Mouse (Mus musculus) left cerebral cortex, postnatal 4 days (tissue): Measurements from ENCODE around the gene Cep104. TPM values are rescaled to one million over a fixed set of nuclear protein-coding genes. Genes with fewer than 3 reads are reported as not detected.

Experiments used
- DNase-seq: peaks from one replicate; pipeline ENCODE4 v3.0.0-alpha.2; 2022
- intact Hi-C: fragments of 180-260 bp; cut with DNase I; formaldehyde crosslinking; loops from one replicate; pipeline ENCODE4 v1.15.1; 2025
- total RNA-seq, 2 experiments: library from RNA; stranded (reverse); gene quantifications; 2 replicates each; pipeline ENCODE4 v1.2.3; 2021

Gene Cep104
- total RNA-seq, result 10 to 100 TPM; 22.5 to 23.1 TPM

DNA sequence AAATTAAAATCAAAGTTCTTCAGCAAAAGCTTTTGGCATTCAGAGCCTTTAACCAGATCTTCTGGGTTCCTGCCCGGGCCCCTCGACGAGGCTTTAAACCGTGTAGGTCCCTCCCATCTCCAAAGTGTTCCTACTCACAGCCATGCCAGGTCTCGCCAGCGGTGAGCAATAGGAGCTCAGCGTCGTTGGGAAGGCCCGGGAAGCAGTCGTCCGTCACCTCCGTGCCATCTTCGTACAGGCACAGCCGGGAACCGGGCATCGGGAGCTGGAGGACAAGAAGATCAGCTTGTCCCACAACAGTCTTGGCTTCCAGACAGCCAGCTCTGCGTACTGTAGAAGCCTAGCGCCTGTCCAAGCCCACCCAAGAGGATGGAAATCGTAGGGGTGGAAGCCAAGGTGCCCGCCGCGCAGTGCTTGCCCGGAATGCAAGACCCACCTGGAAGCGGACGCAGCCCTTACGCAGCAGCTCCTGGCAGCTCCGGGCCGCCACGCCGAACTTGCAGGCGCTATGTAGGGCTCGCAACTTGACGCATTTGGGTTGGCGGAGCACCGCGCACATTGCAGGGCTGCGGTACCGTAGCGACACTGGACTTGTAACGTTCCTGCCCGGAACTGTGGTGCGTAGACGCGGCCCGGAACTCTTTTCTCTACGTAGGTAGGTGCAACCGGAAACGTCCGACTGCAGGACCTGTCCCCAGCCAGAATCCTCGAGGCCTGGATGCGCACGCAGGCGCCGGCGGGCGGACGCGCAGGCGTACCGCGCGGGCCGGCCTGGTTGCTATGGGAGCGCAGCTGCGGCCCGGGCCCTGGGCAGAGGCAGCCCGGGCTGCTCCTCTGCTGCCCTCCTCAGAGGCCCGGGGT is at the start of gene Cep104, which contains the start of gene Dffb:
Gene Cep104, plus strand, starts transcription at position 764 of the 861 bp plus-strand sequence.
Gene Dffb, minus strand, starts transcription at position 696 of the 861 bp plus-strand sequence.
- intact Hi-C loops, result no loop called here
- peak; percentile 96 for DNase-seq

DNA sequence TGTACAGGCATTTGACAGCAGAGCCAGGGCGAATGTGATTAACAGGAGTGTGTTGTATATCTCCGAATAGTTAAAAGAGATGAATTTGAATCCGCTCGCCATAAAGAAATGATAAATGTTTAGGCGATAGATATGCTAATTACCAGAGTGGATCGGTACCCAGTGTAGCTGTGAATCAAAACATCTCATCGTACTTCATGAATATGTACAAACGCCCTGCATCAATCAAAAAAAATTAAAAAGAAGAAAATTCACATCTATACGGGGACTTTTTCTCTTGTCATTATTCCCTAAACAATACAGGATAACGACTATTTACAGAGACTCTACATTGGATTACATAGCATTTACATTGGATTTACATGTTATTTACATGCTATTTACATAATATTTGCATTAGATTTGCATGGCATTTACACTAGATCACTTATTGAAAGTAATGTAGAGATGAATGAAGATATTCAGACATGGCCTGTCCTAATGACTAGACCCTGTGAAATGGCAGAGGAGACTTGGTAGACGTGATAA is 46.2 kb upstream of the Cep104 start:
- no peak for DNase-seq
- intact Hi-C loops, result no loop called here

DNA sequence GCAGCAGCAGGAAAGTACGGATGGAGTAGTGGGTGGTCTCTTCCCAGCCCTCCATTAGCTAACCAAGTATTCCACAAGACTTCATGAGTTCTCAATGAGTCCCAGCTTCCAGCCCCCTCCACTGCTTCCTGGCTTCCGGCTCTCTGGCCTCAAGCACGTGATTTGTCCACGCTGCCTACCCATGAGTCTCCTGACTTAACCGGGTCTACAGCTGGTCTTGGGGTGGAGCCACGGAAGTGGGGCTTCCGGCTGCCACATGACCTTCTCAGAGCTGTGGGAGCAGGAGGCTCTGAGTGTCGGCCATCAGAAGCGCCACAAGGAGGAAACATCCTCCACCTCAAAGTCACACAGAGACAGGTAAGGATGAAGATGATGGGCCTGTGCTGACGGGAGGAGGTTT is 45.6 kb upstream of the Cep104 start:
- no peak for DNase-seq
- intact Hi-C loops, result no loop called here

DNA sequence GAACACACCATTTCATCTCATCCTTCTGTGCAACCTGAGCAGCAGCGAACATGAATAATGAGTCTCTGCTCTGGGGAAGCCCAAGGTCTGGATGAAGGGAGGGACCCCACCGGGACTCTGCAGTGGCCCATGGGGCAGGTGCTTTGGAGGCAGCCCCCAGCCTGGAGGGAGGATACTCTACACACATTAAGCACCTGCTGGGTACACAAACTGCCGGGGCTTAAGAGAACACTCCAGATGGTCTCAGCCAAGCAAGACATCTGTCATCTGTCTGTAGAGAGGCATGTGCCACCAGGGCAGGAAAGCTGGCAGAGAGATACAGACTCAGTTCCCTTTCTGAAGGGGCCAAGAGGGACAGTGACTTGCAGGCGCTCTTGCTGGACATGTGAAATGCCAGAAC is 45.1 kb upstream of the Cep104 start:
- DNase-seq, result peak; percentile 45
- intact Hi-C loops, result no loop called here

DNA sequence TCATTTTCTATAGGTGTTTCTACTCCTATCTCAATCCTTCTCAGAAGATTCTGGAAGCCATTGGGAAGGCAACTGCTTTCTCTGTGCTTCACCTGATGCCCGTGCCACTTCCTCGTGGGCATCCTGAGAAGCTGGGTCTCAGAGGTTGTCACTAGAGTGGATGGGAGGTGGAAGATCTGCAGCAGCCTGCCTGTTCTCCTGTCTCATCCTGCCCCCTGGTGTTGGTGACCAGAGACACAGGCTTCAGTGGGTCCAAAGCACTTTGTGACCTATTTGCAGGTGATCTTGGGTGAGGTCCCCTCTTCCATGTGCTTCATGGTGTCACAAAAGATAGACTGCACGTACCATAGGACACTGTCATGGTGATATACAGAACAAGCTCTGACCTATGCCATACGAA is 31.8 kb upstream of the Cep104 start:
- intact Hi-C loops, result loop anchor here (5.0 kb wide), 2 partner anchors 136 to 461 kb away; partner anchors contain the start of gene Ajap1
- peak; percentile 60 for DNase-seq

DNA sequence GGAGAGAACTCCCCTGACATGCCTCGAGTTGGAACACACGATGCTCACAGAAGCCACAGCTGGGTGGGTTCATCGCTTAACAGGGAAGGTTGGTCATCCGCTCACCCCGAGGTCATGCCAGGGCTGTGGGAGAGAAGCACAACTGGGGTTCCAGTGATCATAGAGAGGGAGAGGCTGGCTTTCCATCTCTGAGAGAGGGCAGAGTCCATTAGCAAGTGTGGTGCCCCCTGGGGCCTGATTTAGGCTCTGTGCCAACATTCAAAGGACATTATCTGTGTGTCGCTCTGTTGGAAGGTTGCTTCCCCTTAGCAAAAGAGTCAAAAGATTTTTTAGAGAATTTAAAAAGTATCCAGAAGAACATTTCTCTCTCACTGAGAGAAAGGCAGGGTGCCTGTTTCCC is 30.7 kb upstream of the Cep104 start:
- intact Hi-C loops, result loop anchor here (5.0 kb wide), 2 partner anchors 137 to 462 kb away; partner anchors contain the start of gene Ajap1
- peak; percentile 50 for DNase-seq

DNA sequence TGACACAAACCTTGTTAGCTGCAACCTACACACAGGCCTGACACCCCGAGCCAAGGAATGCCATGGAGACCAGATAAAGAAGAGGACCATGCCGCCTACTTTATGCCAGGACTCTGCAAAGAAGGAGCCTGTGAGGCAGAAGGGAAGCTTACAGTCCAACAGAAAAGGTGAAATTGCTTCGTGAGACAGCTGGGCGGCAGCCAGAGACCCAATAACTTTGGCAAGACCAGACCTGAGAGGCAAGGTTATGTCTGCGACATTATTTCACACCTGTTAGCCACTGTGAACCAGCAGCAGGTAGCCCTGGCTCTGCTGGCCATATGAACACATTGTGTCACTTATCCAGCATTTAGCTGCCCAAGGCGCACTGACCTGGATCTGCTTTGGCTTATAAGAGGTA is 29.3 kb upstream of the Cep104 start:
- DNase-seq, result peak; percentile 29

DNA sequence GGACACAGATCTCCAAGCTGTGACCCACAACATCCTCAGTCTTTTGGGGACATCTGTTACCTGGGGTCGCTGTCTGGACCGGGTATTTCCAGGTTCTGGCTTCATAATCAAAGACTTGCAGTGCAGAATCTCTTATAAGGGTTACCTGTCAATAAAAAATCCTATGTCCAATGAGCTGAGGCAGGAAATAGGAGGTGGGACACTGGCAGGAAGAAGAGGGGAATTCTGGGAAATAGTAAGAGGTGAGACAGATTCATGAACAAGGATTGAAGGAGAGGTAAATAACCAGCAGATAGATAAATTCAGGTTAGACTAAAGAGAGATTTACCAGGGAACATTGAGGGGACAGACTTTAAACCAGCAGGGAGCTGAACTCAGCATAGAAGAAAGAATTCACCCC is 24.6 kb upstream of the Cep104 start:
- no peak for DNase-seq
- intact Hi-C loops, result no loop called here

More for the DNA sequence above, 29.3 kb upstream of the Cep104 start:
- intact Hi-C loops, result loop anchor here (5.0 kb wide), 1 partner anchor 1408 kb away; no protein-coding TSS in a partner anchor

DNA sequence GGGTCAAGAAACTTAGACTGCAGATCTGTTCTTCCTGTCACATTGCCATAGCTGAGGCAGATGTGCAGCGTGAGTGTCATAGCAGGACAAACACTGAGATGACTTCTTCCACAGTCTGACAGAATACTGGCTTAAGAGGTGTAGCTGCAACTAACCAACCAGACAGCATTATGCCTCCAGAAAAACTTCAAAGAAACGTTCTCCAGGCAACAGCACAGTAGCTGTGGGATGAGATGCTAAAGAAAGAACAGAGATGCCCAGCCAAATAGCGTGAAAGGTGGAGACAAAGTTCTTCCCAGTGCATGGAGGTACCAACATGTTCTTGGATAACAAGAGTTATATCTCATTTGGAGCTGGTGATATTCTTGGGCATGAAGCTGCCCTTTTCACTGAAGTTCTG is 23.8 kb upstream of the Cep104 start:
- DNase-seq, result no peak
- intact Hi-C loops, result no loop called here

DNA sequence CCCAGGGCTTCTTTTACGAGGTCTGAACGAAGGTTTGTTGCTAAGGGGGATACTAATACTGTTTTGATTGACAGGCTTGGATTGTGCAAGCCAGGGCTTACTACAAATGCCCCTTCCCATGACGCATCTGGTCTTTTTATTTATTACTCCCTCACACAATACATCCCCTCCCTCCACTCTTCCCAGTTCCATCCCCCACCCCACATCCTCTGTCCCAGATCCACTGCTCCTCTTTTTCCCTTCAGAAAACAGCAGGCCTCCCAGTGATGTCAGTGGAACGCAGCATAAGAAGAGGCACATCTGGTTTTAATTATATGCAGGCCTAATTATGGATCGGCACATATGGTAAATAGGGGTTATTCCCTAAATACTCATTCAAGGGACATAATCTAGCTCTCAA is 23.3 kb upstream of the Cep104 start:
- intact Hi-C loops, result no loop called here
- DNase-seq, result no peak

DNA sequence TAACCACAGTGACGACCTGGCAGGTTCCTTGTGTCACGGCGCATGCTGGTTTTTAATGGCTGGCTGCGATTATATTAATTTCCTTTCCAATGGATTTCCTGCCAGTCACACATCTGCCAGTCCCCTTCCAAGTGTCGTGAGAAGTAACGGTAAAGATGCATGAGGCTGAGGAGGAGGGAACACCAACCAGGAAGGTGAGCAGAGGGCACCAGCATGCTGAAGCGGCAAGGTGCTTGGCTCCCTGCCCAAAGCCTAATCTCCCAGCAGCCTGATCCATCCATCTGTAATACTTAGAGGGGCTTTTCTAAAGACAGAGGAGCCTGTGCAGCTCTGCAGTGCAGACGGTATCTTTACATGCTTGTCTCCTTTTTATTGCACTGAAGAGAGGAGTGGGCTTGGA is 19.3 kb upstream of the Cep104 start:
- peak; percentile 74 for DNase-seq
- intact Hi-C loops, result no loop called here

DNA sequence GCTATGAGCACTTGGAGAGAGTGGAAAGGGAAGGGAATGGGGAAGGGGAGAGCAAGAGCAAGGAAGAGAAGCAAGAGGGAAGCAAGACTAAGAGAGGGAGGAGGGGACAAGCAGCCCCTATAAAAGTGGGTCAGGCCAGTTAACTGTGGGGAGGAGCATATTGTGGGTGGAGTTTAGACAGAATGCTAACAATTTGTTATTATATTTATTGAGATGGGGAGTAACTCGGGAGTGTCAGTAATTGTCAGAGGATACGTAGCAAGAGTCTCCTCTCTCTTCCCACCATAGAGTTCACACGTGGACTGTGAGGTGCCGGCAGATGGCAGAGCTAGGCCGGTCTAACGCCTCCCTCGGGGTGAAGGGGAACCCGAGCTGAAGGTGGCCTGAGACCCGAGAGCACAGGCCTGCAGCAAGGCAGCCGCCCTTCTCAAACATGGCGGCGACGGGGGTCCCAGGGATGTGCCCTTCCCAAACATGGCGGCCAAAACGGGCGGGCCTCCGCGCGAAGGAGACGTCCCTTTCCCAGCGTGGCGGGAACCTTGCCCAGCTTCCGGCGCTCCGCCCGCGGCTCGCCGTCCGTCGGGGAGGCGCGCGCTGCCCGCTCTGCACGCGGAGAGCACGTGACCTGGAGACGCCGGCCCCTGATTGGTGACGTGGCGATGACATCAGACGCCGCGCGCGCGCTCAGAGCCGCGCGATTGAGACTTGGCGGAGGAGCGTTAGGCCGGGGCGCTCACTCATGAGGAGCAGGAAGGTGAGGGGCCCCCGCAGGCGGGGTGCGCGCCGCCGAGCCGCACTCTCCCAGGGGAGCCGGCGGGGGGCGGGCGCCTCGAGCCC is 18.2 kb upstream of the Cep104 start, which contains the start of gene A430005L14Rik:
Gene A430005L14Rik, plus strand, starts transcription at position 669 of the 837 bp plus-strand sequence.
- DNase-seq, result peak; percentile 99
- intact Hi-C loops, result no loop called here

DNA sequence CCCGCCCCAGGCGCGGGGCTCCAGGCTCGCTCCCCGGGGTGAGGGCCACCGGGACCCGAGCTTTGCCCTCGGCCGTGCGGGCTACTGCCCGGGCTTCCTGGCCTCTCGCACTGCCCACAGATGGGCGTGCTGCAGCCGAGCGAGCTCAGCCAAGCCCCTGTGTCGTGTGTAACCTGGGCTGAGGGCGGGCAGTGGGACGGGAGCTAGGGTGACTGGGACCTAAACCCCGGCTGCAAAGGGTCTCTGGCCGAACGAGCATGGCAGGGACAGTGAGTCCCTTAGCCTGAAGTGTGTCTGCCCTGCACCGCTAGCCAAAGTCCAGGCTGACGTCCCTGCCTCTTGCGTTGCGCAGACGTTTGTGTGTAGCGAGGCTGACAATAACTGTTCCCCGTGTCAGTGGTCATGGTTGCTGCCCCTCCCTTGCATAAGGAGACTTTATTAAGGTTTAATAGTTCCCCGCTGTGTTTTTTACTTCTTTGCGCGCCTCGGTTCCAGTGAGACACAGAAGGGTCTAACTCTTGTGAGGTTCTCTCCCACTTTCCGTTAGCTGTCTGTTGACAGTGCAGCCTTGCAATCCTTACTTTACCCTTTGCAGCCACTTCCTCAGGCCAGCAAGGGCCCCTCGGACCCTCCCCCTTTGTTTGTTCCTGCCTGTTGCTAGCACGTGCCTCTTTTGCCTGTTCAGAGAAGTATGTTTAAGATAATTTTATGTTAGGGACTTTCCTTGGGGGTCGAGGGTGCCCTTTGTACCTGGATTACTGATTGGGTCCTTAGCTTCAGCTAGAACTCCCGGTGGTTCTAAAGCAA is 17.3 kb upstream of the Cep104 start:
- DNase-seq, result peak; percentile 40
- intact Hi-C loops, result no loop called here

DNA sequence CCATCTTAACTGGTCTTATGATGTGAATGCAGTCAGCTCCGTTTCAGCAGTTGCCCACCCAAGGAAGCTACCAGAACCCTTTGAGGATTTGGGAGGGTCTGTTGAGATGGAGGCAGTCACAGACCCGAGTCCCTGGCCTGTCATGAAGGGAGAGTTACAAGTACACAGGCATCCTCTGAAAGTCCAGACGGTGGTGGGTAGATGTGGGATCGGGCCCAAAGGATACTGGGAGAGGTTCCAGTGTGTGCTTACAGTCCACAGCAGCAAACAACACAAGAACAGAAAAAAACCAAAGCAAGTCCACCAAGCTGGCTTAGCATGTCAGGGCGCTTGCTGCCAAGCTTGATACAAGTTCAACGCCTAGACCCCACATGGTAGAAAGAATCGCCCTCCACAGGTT is 12.4 kb upstream of the Cep104 start:
- intact Hi-C loops, result no loop called here
- DNase-seq, result no peak

DNA sequence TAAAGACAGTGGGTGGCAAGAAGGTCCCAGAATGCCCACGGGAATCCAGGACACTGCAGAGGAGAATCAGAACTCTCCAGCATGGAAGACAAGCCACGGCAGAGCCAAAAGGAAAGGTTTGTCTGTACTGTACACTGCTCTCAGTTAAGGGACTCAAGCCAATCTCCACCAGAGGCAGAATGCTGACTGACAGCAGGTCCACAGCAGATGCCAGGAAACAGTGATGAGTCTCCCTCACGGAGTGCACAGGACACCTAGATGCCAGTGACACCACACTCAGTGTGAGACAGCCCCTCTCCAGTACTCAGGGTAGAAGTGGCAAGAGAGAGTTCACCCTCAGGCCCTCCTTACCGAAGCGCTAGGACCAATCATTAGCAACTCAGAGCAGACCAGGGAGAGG is 8.3 kb upstream of the Cep104 start:
- DNase-seq, result no peak
- intact Hi-C loops, result no loop called here

DNA sequence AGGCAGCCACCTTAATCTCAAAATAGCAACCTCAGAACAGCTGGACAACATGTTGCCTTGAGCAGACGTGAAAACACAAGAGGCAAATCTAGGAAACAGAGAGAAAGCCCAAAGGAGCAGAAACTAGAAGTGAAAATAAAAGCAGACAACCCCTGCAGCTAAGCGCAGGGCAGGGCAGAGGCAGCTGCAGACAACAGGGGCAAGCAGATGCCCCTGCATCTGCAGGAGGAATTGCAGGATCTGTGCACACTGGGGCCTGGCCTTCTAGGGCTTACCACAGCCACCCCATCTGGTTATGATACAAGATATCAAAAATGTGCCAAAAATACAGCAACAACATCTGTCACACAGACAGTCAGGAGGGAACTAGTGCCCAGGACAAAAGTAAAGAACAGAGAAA is 7.4 kb upstream of the Cep104 start:
- DNase-seq, result no peak
- intact Hi-C loops, result no loop called here

DNA sequence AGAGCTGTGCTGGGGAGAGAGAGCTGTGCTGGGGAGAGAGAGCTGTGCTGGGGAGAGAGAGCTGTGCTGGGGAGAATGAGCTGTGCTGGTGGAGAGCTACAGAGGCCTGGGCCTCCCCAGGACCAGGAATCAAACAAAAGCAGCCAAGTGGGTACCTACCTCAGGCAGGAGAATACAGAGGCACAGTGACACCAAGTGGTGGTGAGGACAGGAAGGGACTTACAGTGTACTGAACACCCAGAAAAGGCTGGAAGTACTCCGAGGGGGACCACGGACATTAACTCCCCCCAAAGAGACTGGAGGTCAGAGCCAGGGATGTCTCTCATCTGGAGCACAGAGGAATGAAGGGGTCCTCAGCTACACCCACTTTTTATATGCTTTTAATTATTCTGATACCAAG is 6.9 kb upstream of the Cep104 start:
- DNase-seq, result peak; percentile 12
- intact Hi-C loops, result no loop called here

DNA sequence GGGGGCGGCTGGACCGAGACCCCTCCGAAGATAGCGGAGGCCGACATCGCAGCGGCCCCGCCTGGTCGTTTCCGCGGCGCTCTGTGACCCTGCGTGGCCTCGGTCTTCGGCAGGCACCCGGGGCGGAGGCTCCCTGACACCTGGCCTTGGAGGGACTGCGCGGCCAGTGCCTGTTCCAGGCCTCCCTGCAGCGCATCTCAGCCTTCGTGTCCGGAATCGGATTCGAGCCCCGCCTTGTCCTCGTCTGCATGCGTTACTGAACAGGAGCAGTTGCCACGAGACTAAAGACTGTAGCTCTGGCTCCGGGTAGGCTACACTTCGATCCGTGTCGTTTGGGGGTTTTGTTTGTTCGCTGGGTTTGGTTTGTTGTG is 283 bp downstream of the Cep104 start:
- intact Hi-C loops, result no loop called here
- no peak for DNase-seq

DNA sequence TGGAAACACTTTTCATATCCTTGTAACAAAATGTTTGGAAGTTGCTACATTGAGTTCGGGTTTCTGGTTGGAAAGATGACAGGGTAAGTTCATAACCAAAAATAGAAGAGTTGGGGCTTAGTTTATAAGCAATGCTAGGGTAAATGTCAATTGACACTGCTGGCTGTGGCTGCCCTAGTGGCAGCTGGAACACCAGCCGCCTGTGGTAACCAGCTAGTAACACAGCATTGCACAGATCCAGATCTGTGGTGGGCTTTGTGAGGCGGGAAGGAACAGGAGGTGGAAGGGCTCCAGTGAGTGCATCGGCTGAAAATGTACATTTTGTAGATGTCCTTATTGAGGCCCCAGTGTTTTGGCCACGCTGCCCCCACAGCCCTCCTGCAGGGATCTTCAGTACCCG is 774 bp downstream of the Cep104 start:
- no peak for DNase-seq
- intact Hi-C loops, result no loop called here

DNA sequence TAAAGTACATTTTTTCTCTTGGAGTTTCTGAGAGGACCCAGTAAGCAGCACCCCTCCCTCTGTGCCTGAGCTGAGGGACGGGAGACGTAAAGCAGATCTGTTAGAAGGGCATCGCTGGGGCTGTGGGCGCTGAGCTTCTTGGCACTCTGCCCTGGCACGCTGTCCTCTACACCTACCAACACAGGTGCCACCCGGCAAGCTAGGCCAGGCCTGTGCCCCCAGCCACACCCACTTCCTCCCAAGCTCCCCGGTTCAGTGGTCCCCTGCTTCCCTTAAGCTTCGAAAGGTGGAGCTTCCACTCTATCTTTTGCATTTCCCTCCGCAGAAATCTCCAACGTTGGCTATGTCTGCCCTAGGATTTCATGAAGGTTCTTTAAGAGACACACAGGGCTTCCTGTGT is 4.2 kb downstream of the Cep104 start:
- no peak for DNase-seq
- intact Hi-C loops, result no loop called here
